Mouse (Mus musculus) kidney, adult 10 weeks (tissue): ENCODE measurements around the gene Ipo4. TPM values are rescaled to one million over a fixed set of nuclear protein-coding genes. Genes with fewer than 3 reads are reported as not detected.

Experiments
- polyA plus RNA-seq: library from polyadenylated mRNA; stranded (reverse); fragments of 350-450 nt; fragmentation: Illumina TruSeq; extraction: RNeasy Lipid Tissue Mini Kit (QIAGEN cat#74804); gene quantifications from one replicate; pipeline ENCODE4 v1.2.3, GENCODE M21; 2014; ENCODE audit warnings: low read depth, low replicate concordance

The Ipo4 gene
- polyA plus RNA-seq, 1 experiment from 2014 or later: 5.9 TPM

Other genes with a start within 250 kb of the Ipo4 start
- gene Dhrs4, start 157.2 kb downstream of the Ipo4 start, polyA plus RNA-seq: 153 TPM
- not detected for gene Carmil3, start 145.3 kb downstream of the Ipo4 start, polyA plus RNA-seq
- not detected for gene Cpne6, start 125.5 kb downstream of the Ipo4 start, polyA plus RNA-seq
- not detected for gene Nrl, start 111.0 kb downstream of the Ipo4 start, polyA plus RNA-seq
- gene Pck2, start 95.7 kb downstream of the Ipo4 start, polyA plus RNA-seq: 2.1 TPM
- gene Dcaf11, start 76.0 kb downstream of the Ipo4 start, polyA plus RNA-seq: 33.8 TPM
- gene A730061H03Rik, start 75.6 kb downstream of the Ipo4 start, polyA plus RNA-seq: not detected
- not detected for gene Fitm1, start 60.3 kb downstream of the Ipo4 start, polyA plus RNA-seq
- 112 TPM for gene Psme1, start 57.8 kb downstream of the Ipo4 start, polyA plus RNA-seq
- gene Emc9, start 50.7 kb downstream of the Ipo4 start, polyA plus RNA-seq: 6.6 TPM
- gene Psme2, start 44.8 kb downstream of the Ipo4 start, polyA plus RNA-seq: 55.1 TPM
- gene Rnf31, start 44.2 kb downstream of the Ipo4 start, polyA plus RNA-seq: 1.1 TPM
- gene Irf9, start 32.4 kb downstream of the Ipo4 start, polyA plus RNA-seq: 18.5 TPM
- 0.53 TPM for gene Rec8, start 17.9 kb downstream of the Ipo4 start, polyA plus RNA-seq
- 0.24 TPM for gene Gm49378, start 1.9 kb upstream of the Ipo4 start, polyA plus RNA-seq
- 44.5 TPM for gene Tm9sf1, start 7.8 kb upstream of the Ipo4 start, polyA plus RNA-seq
- not detected for gene Tssk4, start 14.2 kb upstream of the Ipo4 start, polyA plus RNA-seq
- gene Mdp1, start 24.6 kb upstream of the Ipo4 start, polyA plus RNA-seq: 20.2 TPM
- 33.6 TPM for gene Gmpr2, start 36.0 kb upstream of the Ipo4 start, polyA plus RNA-seq
- 55.2 TPM for gene Nedd8, start 36.2 kb upstream of the Ipo4 start, polyA plus RNA-seq
- gene Tinf2, start 45.9 kb upstream of the Ipo4 start, polyA plus RNA-seq: 7.2 TPM
- gene Tgm1, start 78.0 kb upstream of the Ipo4 start, polyA plus RNA-seq: 1.2 TPM
- 0.65 TPM for gene Rabggta, start 86.3 kb upstream of the Ipo4 start, polyA plus RNA-seq
- 25.8 TPM for gene Dhrs1, start 109.7 kb upstream of the Ipo4 start, polyA plus RNA-seq
- gene Nop9, start 109.7 kb upstream of the Ipo4 start, polyA plus RNA-seq: 3.4 TPM
- 16.4 TPM for gene Cideb, start 122.5 kb upstream of the Ipo4 start, polyA plus RNA-seq
- 0.24 TPM for gene Ltb4r2, start 125.5 kb upstream of the Ipo4 start, polyA plus RNA-seq
- not detected for gene Ltb4r1, start 130.0 kb upstream of the Ipo4 start, polyA plus RNA-seq
- gene Adcy4, start 148.1 kb upstream of the Ipo4 start, polyA plus RNA-seq: 0.16 TPM
- gene Ripk3, start 152.9 kb upstream of the Ipo4 start, polyA plus RNA-seq: 0.73 TPM
- 1.1 TPM for gene Nfatc4, start 187.2 kb upstream of the Ipo4 start, polyA plus RNA-seq
- gene Nynrin, start 218.1 kb upstream of the Ipo4 start, polyA plus RNA-seq: 0.40 TPM
- not detected for gene Cbln3, start 248.4 kb upstream of the Ipo4 start, polyA plus RNA-seq
- gene Khnyn, start 249.0 kb upstream of the Ipo4 start, polyA plus RNA-seq: 8.8 TPM